Mouse (Mus musculus) thymus, postnatal 10 days (tissue): ENCODE data around the gene Pdk2.
A peak's percentile ranks its signal among the peaks of the same experiment; 100 is the strongest.

Experiments used
- DNase-seq, 2 experiments: peaks; one replicate each; pipeline ENCODE4 v3.0.0; 2021; ENCODE audit warnings: low spot score in 2 of 2

The Pdk2 gene

GRCm38 (mm10) chr11:94987851-94988250 lies 53.3 kb downstream of the Pdk2 start:
- no peak for DNase-seq

DNA sequence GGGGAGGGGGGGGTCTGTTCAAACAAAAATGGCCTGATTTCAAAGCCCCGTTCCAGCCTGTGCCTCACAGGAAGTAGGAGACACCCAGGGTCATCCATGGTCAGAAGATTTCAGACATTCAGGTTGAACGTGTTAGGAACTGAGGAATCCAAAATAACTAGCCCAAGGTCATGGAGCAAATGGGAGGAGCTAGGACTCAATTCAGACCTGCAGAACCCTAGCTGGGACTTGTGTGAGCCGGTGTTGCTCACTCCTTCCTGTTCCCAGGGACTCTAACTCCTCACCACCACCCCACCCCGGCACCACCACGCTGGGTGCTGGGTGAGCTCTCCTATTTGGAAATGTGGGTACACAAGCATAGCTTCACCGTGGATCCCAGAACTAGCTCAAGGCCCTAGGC lies 53.8 kb downstream of the Pdk2 start:
- no peak for DNase-seq

DNA sequence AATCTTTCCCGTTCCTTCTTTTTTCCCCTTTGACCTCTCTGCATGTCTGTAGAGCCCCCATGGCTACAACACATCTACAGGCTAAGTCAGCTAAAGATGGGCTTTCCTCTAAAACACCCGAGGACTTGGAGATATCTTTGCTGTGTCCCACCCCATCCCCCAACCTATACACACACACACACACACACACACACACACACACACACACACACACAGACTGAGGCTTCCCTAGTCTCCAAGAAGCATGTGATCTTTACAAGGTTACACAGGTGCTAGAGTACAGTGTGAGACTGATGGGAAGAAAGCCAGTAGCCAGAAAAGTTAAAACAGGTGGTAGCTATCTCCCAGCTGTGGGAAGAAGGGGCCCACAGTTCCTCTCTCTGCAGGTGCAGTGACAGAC lies 54.7 kb downstream of the Pdk2 start:
- no peak for DNase-seq

DNA sequence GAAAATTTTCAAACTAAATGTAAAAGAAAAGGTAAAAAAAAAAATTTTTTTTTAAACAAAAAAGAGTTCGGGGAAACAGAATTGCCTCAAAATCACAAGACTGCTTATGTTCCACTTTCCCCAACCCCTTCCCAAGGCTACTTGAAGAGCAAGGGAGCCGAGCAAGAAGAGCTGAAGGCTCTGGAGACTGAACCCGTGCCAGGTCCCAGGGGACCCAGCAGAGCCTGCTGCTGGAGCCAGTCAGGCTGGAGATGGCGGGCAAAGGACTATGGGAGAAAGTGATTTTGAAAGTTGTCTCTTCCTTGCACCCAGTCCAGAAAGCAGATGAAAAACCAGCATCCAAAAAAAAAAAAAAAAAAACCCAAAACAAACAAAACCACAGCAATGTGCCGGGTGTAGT lies 55.3 kb downstream of the Pdk2 start:
- no peak for DNase-seq

GRCm38 (mm10) chr11:94985140-94985539 lies 56.0 kb downstream of the Pdk2 start:
- no peak for DNase-seq

DNA sequence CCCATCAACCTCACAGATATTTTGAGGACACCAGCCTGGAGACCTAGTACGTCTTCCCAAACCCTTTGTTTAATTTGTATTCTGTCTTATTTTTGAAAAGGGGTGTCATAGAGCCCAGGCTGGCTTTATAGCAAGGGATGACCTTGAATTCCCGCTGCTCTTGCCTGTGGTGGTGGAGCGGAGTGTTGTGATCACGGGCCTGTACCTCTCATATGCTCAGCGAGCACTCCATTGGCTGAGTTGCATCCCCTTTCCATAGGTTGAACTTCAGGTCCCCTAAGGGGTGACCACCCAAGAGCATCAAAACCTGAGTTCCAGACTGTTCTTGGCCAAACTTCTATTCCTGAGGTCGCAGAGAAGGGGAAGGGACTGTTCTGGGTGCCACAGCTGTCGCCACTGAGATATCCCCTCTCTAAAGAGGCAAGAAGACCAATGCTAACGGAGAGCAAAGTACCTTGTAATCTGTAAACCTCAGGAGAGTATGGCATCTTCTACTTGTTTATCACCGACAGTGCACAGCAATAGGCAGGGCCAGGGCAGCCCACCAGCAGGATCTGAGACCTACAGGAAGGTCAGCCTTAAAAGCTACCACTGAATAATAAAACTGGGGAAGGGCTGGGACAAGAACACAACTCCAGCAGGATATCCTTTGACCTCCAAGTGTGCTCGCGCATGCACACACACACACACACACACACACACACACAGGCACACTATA lies 61.5 kb downstream of the Pdk2 start:
- no peak for DNase-seq

- peak; percentile 87 to 96 for DNase-seq
Measured at GRCm38 (mm10) chr11:94978947-94979346, 62.2 kb downstream of the Pdk2 start.

- no peak for DNase-seq
Measured at GRCm38 (mm10) chr11:94978178-94978915, 62.8 kb downstream of the Pdk2 start.
